Mouse (Mus musculus): Measurements from ENCODE around the gene Nploc4. TPM values are rescaled to one million over a fixed set of nuclear protein-coding genes. Genes with fewer than 3 reads are reported as not detected.
"Not testable (repeated sequence)": the region's sequence is repeated elsewhere in the genome, so short reads cannot be mapped to it uniquely, and the experiment has no call there.

Gene Nploc4
- polyA plus RNA-seq, 1 experiment from 2014 or later, result 52.4 TPM

DNA sequence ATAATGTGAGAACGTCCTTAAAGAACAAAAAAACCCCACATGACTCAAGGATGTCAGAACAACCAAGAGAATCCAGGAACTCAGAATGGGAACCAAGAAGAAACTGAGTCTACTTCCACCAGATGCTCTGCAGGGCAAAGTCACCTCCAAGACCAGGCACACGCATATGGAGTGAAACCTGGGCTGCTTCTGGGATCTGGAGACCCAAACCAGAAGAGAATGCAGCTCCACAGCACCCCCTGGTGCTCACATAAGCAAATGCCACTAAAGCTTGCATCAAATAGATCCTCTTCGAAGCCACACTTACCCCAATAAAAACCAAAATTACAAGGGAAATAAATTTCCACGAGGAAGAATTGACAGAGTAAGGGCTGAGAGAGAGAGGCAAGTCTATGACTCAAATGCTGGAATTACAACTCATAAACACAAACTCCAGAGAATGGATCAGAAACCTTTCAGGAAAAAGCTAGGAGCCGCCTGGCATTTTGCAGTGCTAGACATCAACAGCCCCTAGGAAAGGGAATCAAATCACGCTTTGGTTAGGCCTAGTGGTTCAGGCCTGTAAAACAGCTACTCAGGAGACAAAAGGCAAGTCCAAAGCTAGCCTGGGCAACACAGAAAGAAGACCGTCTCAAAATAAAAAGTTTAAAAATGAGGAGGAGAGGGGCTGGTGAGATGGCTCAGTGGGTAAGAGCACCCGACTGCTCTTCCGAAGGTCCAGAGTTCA is 13.8 kb downstream of the Nploc4 start:
- Histone ChIP-seq H3K4me3 (ENCODE audit: low read depth, low read length) (no peak overlapping the region), H3K9me3 (ENCODE audit: control insufficient read depth, low read length) (no peaks in the 10 kb centered on the region), H3K4me1 (replicated peaks; ENCODE audit: control insufficient read depth, insufficient read depth, low read length) (no peaks in the 10 kb centered on the region), H3K27me3 (ENCODE audit: control insufficient read depth, insufficient read depth, low read length) (no peaks in the 10 kb centered on the region), H3K9ac (ENCODE audit: low read length) (no peak overlapping the region), H3K4me2 (ENCODE audit: low read depth, low read length, severe bottlenecking) (no peak overlapping the region), H3K27ac (ENCODE audit: low read depth, low read length) (no peak overlapping the region), H3K36me3 (ENCODE audit: control insufficient read depth, insufficient read depth, low read length) (peaks cover 9% of the 10 kb centered on the region)
- ATAC-seq (replicated peaks; ENCODE audit: low FRiP score) (no peak), DNase-seq (ENCODE audit: low spot score) (peak; percentile 81)
- 75% methylated on average over 9 of the region's 9 CpGs for WGBS

DNA sequence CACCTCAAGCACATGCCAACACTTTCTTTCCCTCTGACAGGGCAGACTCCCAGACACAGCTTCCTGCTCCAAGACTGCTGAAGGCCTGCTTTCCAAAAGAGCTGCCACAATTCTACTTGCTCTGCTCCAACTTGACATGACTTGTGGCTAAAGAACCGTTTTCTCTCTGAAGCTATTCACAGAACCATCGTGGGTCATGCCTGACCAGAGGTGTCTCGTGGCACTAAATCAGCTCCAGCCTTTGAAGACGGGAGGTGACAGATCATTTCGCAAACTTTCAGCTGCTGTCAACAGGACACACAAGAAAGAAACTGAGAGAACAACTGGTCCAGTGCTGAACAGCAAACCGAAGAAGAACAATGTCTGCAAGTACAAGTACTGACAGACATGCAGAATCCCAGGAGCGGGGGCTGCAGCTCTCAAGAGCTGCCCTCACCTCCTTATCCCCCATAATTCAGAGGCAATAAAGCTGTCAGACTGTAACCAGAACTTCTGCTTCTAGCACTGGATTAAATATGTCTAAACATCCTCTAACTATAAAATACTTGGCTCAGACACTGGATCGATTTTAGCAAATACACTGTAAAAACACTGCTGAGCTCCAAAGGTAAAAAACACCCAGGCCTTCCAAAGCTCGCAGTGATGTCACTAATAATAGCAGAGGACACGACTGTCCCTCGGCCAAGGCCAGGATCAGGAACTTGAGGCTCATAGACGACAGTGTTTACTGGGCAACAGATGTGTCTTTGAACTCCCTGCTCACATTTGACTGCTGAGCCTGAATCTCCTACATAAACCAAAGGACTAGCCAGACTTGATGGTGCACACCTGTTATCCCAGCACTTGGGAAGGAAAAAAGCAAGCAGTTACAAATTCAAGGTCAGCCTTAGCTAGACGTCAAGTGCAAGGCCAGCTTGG is 14.6 kb downstream of the Nploc4 start:
- 94% methylated on average over 13 of the region's 13 CpGs for whole genome bisulfite sequencing
- H3K36me3 ChIP-seq (ENCODE audit: control insufficient read depth, insufficient read depth, low read length), result peaks cover 6% of the 10 kb centered on the region

DNA sequence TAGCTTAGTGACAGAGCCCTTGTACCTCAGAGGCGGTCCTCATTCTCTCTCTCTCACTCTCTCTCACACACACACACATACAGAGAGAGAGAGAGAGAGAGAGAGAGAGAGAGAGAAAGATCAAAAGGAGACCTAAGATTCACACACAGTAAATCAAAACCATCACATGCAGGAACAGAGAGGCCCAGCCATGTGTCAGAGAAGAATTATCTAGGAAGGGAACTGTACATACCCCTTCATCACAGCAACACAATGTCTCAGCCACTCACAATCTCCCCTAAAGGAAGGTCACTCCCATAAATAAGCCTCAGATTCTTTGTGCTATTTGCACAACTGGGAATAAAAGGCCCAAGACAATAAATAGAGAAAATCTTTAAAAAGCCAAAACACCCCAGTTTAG is 18.9 kb downstream of the Nploc4 start:
- Histone ChIP-seq H3K9me3 (ENCODE audit: control insufficient read depth, low read length) (no peaks in the 10 kb centered on the region), H3K9ac (ENCODE audit: low read length) (no peak overlapping the region), H3K27ac (ENCODE audit: low read depth, low read length) (no peak overlapping the region), H3K36me3 (ENCODE audit: control insufficient read depth, insufficient read depth, low read length) (peaks cover 15% of the 10 kb centered on the region), H3K4me3 (ENCODE audit: low read depth, low read length) (no peak overlapping the region), H3K4me1 (replicated peaks; ENCODE audit: control insufficient read depth, insufficient read depth, low read length) (no peaks in the 10 kb centered on the region), H3K4me2 (ENCODE audit: low read depth, low read length, severe bottlenecking) (no peak overlapping the region), H3K27me3 (ENCODE audit: control insufficient read depth, insufficient read depth, low read length) (no peaks in the 10 kb centered on the region)
- DNase-seq (ENCODE audit: low spot score) (no peak), ATAC-seq (replicated peaks; ENCODE audit: low FRiP score) (no peak)
- WGBS, result 91% methylated on average over 1 of the region's 1 CpGs

More for the DNA sequence above, 14.6 kb downstream of the Nploc4 start:
- Histone ChIP-seq H3K27me3 (ENCODE audit: control insufficient read depth, insufficient read depth, low read length) (no peaks in the 10 kb centered on the region), H3K27ac (ENCODE audit: low read depth, low read length) (no peak overlapping the region), H3K9me3 (ENCODE audit: control insufficient read depth, low read length) (no peaks in the 10 kb centered on the region), H3K4me1 (replicated peaks; ENCODE audit: control insufficient read depth, insufficient read depth, low read length) (no peaks in the 10 kb centered on the region), H3K4me3 (ENCODE audit: low read depth, low read length) (no peak overlapping the region), H3K4me2 (ENCODE audit: low read depth, low read length, severe bottlenecking) (no peak overlapping the region), H3K9ac (ENCODE audit: low read length) (no peak overlapping the region; the same call in 1 of the 2 replicates)
- DNase-seq (ENCODE audit: low spot score), result no peak
- ATAC-seq (replicated peaks; ENCODE audit: low FRiP score), result no peak

DNA sequence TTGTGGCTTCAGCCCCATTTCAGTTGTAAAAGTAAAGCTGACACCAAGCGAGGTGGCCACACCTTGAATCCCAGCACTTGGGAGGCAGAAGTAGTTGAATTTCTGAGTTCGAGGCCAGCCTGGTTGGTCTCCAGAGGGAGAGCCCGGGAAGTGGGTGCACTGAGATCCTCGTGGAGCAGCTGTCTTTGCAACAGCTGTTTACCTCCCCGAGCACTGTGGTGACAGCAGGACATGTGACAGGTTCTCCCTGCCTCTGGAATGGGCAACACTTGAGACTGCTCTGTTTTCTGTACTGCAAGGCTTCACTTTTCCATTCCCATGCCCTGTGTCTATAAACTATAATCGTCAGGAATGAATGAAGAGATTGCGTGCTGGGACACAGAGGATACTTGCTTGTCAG is 19.7 kb downstream of the Nploc4 start:
- ATAC-seq (replicated peaks; ENCODE audit: low FRiP score), result no peak
- no peak overlapping the region for H3K4me2 ChIP-seq (ENCODE audit: low read depth, low read length, severe bottlenecking)
- H3K27me3 ChIP-seq (ENCODE audit: control insufficient read depth, insufficient read depth, low read length), result no peaks in the 10 kb centered on the region
- H3K9me3 ChIP-seq (ENCODE audit: control insufficient read depth, low read length), result no peaks in the 10 kb centered on the region
- no peak overlapping the region for H3K4me3 ChIP-seq (ENCODE audit: low read depth, low read length)
- H3K27ac ChIP-seq (ENCODE audit: low read depth, low read length), result no peak overlapping the region
- WGBS, result 92% methylated on average over 7 of the region's 7 CpGs
- no peak for DNase-seq (ENCODE audit: low spot score)
- peaks cover 15% of the 10 kb centered on the region for H3K36me3 ChIP-seq (ENCODE audit: control insufficient read depth, insufficient read depth, low read length)
- H3K4me1 ChIP-seq (replicated peaks; ENCODE audit: control insufficient read depth, insufficient read depth, low read length), result no peaks in the 10 kb centered on the region
- H3K9ac ChIP-seq (ENCODE audit: low read length), result no peak overlapping the region

GRCm38 (mm10) chr11:120413621-120414020 is 23.9 kb downstream of the Nploc4 start:
- not testable (repeated sequence) for DNase-seq (ENCODE audit: low spot score); H3K9ac ChIP-seq (ENCODE audit: low read length); H3K4me3 ChIP-seq (ENCODE audit: low read depth, low read length); H3K27me3 ChIP-seq (ENCODE audit: control insufficient read depth, insufficient read depth, low read length); ATAC-seq (replicated peaks; ENCODE audit: low FRiP score); H3K4me1 ChIP-seq (replicated peaks; ENCODE audit: control insufficient read depth, insufficient read depth, low read length); H3K4me2 ChIP-seq (ENCODE audit: low read depth, low read length, severe bottlenecking); H3K9me3 ChIP-seq (ENCODE audit: control insufficient read depth, low read length); H3K27ac ChIP-seq (ENCODE audit: low read depth, low read length)
- whole genome bisulfite sequencing, result 96% methylated on average over 7 of the region's 10 CpGs
- H3K36me3 ChIP-seq (ENCODE audit: control insufficient read depth, insufficient read depth, low read length), result peaks cover 22% of the 10 kb centered on the region

DNA sequence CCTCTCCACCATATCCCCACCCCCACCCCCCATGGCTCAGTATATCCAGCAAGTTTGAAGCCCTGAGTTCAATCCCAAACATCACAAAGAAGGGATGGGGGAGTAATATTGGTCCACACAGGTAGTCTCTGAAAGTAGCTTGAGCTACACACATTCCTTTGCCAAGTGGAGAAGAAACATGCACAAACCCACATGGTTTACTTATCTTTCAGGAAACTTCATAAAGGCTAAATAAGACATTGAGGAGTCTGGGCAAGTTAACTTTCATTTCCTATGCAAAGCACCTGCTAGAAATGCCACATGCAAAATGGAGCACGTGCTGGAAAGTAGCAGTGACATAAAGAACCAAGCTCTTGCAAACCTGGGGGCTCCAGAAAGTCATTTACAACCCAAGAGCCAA is 31.1 kb downstream of the Nploc4 start:
- H3K27me3 ChIP-seq (ENCODE audit: control insufficient read depth, insufficient read depth, low read length), result no peaks in the 10 kb centered on the region
- DNase-seq (ENCODE audit: low spot score), result no peak
- peaks cover 15% of the 10 kb centered on the region for H3K36me3 ChIP-seq (ENCODE audit: control insufficient read depth, insufficient read depth, low read length)
- H3K4me2 ChIP-seq (ENCODE audit: low read depth, low read length, severe bottlenecking), result no peak overlapping the region
- H3K4me3 ChIP-seq (ENCODE audit: low read depth, low read length), result no peak overlapping the region
- no peaks in the 10 kb centered on the region for H3K9me3 ChIP-seq (ENCODE audit: control insufficient read depth, low read length)
- WGBS, result 93% methylated on average over 1 of the region's 1 CpGs
- ATAC-seq (replicated peaks; ENCODE audit: low FRiP score), result no peak
- no peaks in the 10 kb centered on the region for H3K4me1 ChIP-seq (replicated peaks; ENCODE audit: control insufficient read depth, insufficient read depth, low read length)
- no peak overlapping the region for H3K9ac ChIP-seq (ENCODE audit: low read length)
- no peak overlapping the region for H3K27ac ChIP-seq (ENCODE audit: low read depth, low read length)

- Histone ChIP-seq H3K4me3 (ENCODE audit: low read depth, low read length) (no peak overlapping the region), H3K4me2 (ENCODE audit: low read depth, low read length, severe bottlenecking) (no peak overlapping the region), H3K27ac (ENCODE audit: low read depth, low read length) (no peak overlapping the region), H3K27me3 (ENCODE audit: control insufficient read depth, insufficient read depth, low read length) (no peaks in the 10 kb centered on the region), H3K9me3 (ENCODE audit: control insufficient read depth, low read length) (no peaks in the 10 kb centered on the region), H3K9ac (ENCODE audit: low read length) (no peak overlapping the region), H3K4me1 (replicated peaks; ENCODE audit: control insufficient read depth, insufficient read depth, low read length) (no peaks in the 10 kb centered on the region), H3K36me3 (ENCODE audit: control insufficient read depth, insufficient read depth, low read length) (peaks cover 16% of the 10 kb centered on the region)
- ATAC-seq (replicated peaks; ENCODE audit: low FRiP score) (no peak), DNase-seq (ENCODE audit: low spot score) (no peak)
- 96% methylated on average over 3 of the region's 3 CpGs for WGBS
These were observed 31.6 kb downstream of the Nploc4 start for GRCm38 (mm10) chr11:120405867-120406266.

GRCm38 (mm10) chr11:120404814-120405213 is 32.7 kb downstream of the Nploc4 start:
- Histone ChIP-seq H3K4me3 (ENCODE audit: low read depth, low read length) (no peak overlapping the region), H3K4me2 (ENCODE audit: low read depth, low read length, severe bottlenecking) (no peak overlapping the region), H3K36me3 (ENCODE audit: control insufficient read depth, insufficient read depth, low read length) (peaks cover 16% of the 10 kb centered on the region), H3K27ac (ENCODE audit: low read depth, low read length) (no peak overlapping the region), H3K4me1 (replicated peaks; ENCODE audit: control insufficient read depth, insufficient read depth, low read length) (no peaks in the 10 kb centered on the region), H3K27me3 (ENCODE audit: control insufficient read depth, insufficient read depth, low read length) (no peaks in the 10 kb centered on the region), H3K9me3 (ENCODE audit: control insufficient read depth, low read length) (no peaks in the 10 kb centered on the region), H3K9ac (ENCODE audit: low read length) (no peak overlapping the region)
- ATAC-seq (replicated peaks; ENCODE audit: low FRiP score) (no peak), DNase-seq (ENCODE audit: low spot score) (no peak)
- WGBS, result 100% methylated on average over 1 of the region's 1 CpGs
